ENCODE assay signal across 8 mouse cellular contexts in the genomic region with DNA sequence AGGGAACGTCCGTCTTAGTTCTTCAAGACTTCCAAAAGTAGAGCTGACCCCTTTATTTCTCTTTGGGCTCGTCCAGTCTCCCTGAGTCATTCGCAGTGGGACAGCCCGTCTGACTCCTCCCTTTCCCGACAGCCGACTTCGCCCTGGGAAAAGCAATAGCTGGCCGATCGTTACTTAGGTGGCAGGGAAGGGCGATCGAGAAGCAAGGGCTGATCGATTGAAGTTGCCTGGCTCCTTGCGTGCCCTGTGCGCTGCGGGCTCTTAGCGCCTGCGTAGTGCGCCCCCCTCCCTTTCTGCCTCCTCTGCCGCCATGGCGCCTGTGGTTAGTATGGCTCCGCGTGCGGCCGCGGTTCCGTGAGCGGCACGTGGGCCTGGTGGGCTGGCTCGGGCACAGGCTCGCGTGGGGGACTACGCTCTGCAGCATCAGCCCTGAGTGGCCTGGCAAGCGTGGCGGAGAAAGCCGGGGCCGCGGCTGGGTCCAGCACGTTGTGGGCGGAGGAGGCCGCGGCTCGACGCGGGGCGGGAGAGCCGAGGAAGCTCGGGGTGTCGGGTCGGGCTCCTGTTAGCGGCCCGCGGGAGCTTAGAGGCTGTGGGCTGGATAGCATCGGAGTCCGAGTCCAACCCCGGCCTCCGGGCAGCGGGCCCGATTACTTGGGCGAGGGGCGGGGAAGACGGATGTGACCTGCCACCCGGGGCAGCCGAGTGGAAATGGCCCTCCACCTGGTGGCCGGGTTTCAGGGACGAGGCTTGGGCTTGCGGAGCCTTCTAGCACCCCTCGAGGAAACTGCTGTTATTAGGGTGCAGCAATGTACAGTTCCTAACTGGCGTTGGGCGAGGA. TPM values are rescaled to one million over a fixed set of nuclear protein-coding genes. Genes with fewer than 3 reads are reported as not detected.
DNase-seq lines count a peak whose midpoint lies in the region; ATAC-seq and TF ChIP-seq lines count a peak whose summit lies in the region.

A gene (plus strand): TSS at position 169 of the 838 bp plus-strand sequence.

- TF ChIP-seq CTCF in lung, postnatal 0 days (IDR thresholded peaks at IDR 0.05) = peak; percentile 57

- peak within 1 kb of the TSS; percentile 73 for H3K4me2 ChIP-seq in lung, postnatal 0 days (replicated peaks; ENCODE audit: low read depth, low read length)

- TF ChIP-seq EP300 in lung, postnatal 0 days (IDR thresholded peaks at IDR 0.05) = peak; percentile 57

- ATAC-seq in frontal cortex, adult (ENCODE audit: low TSS enrichment) = peak; percentile 97
- peak; percentile 99 for ATAC-seq in lung, postnatal 0 days

- peak within 1 kb of the TSS; percentile 62 for H3K9ac ChIP-seq in lung, postnatal 0 days (replicated peaks; ENCODE audit: low read depth)

- H3K4me1 ChIP-seq in hindbrain, embryonic 10.5 days (replicated peaks) = peaks cover 32% of the 10 kb centered on the region
- peaks cover 7% of the 10 kb centered on the region for H3K4me1 ChIP-seq in lung, postnatal 0 days (ENCODE audit: insufficient read depth, low read depth, low read length)

- H3K4me3 ChIP-seq in hindbrain, embryonic 10.5 days = peak within 1 kb of the TSS; percentile 99
- H3K4me3 ChIP-seq in lung, postnatal 0 days (ENCODE audit: low read depth, low read length) = peak within 1 kb of the TSS; percentile 87

- H3K27ac ChIP-seq in hindbrain, embryonic 10.5 days = peak within 1 kb of the TSS; percentile 97
- H3K27ac ChIP-seq in lung, postnatal 0 days (ENCODE audit: low read length) = peak within 1 kb of the TSS; percentile 8; the same call in 1 of the 2 replicates

- peaks cover 6% of the 10 kb centered on the region; the same call in 1 of the 2 replicates for H3K27me3 ChIP-seq in hindbrain, embryonic 10.5 days (ENCODE audit: insufficient read depth, poor library complexity, severe bottlenecking)
- no peaks in the 10 kb centered on the region for H3K27me3 ChIP-seq in lung, postnatal 0 days (replicated peaks; ENCODE audit: insufficient read depth, low read length)

- DNase-seq in MN1 (ENCODE audit: low spot score) = peak; percentile 98
- DNase-seq in cerebellum, adult 9-10 months = peak; percentile 96
- peak; percentile 96 for DNase-seq in hindbrain, embryonic 10.5 days (ENCODE audit: low spot score)
- peak; percentile 97 for DNase-seq in layer of hippocampus, adult 9-11 months
- DNase-seq in lung, postnatal 0 days (ENCODE audit: low spot score) = peak; percentile 100
- DNase-seq in ovary, postnatal 14 days (ENCODE audit: low spot score) = peak; percentile 77
- DNase-seq in thymus, postnatal 14 days = peak; percentile 93

- H3K9me3 ChIP-seq in hindbrain, embryonic 10.5 days = no peaks in the 10 kb centered on the region
- H3K9me3 ChIP-seq in lung, postnatal 0 days (ENCODE audit: low read length) = no peaks in the 10 kb centered on the region

- under 1% methylated on average over 70 of the region's 70 CpGs for WGBS in hindbrain, embryonic 10.5 days
- whole genome bisulfite sequencing in lung, postnatal 0 days = under 1% methylated on average over 55 of the region's 70 CpGs

- peaks cover 36% of the 10 kb centered on the region for H3K36me3 ChIP-seq in hindbrain, embryonic 10.5 days
- H3K36me3 ChIP-seq in lung, postnatal 0 days (ENCODE audit: insufficient read depth, low read length) = peaks cover 11% of the 10 kb centered on the region

RNA-seq across cellular contexts. Expression of the gene that starts here (rescaled TPM):
- 276 and 327 TPM in 2 replicates for polyA plus RNA-seq in hindbrain, embryonic 10.5 days (2016; fragmentation: Nextera tagmentation; extraction: Ambion mirVana)
- 265 and 266 TPM in 2 replicates for polyA plus RNA-seq in lung, postnatal 0 days (2015; fragmentation: Nextera tagmentation; extraction: Ambion mirVana)

Comparison
In these comparisons a context has a peak if more than half of its experiments do, and no peak if none do; other contexts are left out.
1. Peak in every context shown above with its lines: DNase-seq, ATAC-seq, H3K4me3 ChIP-seq and H3K27ac ChIP-seq.